Mouse (Mus musculus) cerebellum, adult 11 months (tissue): ENCODE data around the gene Glb1.
"Not testable (repeated sequence)": the region's sequence is repeated elsewhere in the genome, so short reads cannot be mapped to it uniquely, and the experiment has no call there.

Experiments
- DNase-seq: peaks from one replicate; pipeline ENCODE4 v3.0.0; 2022

The Glb1 gene

GRCm38 (mm10) chr9:114400949-114401684 is at the start of gene Glb1, which contains the start of gene Tmppe:
TSS of gene Glb1 (plus strand) at chr9:114401076.
TSS of gene Tmppe (plus strand) at chr9:114401105.
- DNase-seq: peak; percentile 66

GRCm38 (mm10) chr9:114367783-114368470 is 32.9 kb upstream of the Glb1 start:
- peak; percentile 33 for DNase-seq

- DNase-seq: no peak
Observed at GRCm38 (mm10) chr9:114368471-114368858, 32.4 kb upstream of the Glb1 start.

GRCm38 (mm10) chr9:114369389-114369788 is 31.5 kb upstream of the Glb1 start:
- DNase-seq: not testable (repeated sequence)

- not testable (repeated sequence) for DNase-seq
Observed at GRCm38 (mm10) chr9:114371717-114372116, 29.2 kb upstream of the Glb1 start.

- no peak for DNase-seq
Observed at GRCm38 (mm10) chr9:114375276-114375962, 25.5 kb upstream of the Glb1 start.

GRCm38 (mm10) chr9:114377168-114377567 is 23.7 kb upstream of the Glb1 start:
- no peak for DNase-seq

GRCm38 (mm10) chr9:114379871-114380270 is 21.0 kb upstream of the Glb1 start:
- DNase-seq: no peak

- DNase-seq: peak; percentile 20
Observed at GRCm38 (mm10) chr9:114380881-114381733, 19.8 kb upstream of the Glb1 start.

- no peak for DNase-seq
Observed at GRCm38 (mm10) chr9:114382936-114383710, 17.8 kb upstream of the Glb1 start.

GRCm38 (mm10) chr9:114384691-114385090 is 16.2 kb upstream of the Glb1 start:
- DNase-seq: no peak

GRCm38 (mm10) chr9:114385160-114385559 is 15.7 kb upstream of the Glb1 start:
- DNase-seq: no peak

- DNase-seq: no peak
Observed at GRCm38 (mm10) chr9:114387086-114387485, 13.8 kb upstream of the Glb1 start.

- DNase-seq: no peak
Observed at GRCm38 (mm10) chr9:114388288-114388687, 12.6 kb upstream of the Glb1 start.

- no peak for DNase-seq
Observed at GRCm38 (mm10) chr9:114388701-114389370, 12.0 kb upstream of the Glb1 start.

GRCm38 (mm10) chr9:114389371-114389904 is 11.4 kb upstream of the Glb1 start:
- DNase-seq: no peak

GRCm38 (mm10) chr9:114389905-114390748 is 10.7 kb upstream of the Glb1 start, which contains the start of gene Crtap:
TSS of gene Crtap (minus strand) at chr9:114390675.
- peak; percentile 40 for DNase-seq

GRCm38 (mm10) chr9:114390749-114391075 is 10.2 kb upstream of the Glb1 start:
- DNase-seq: no peak

- not testable (repeated sequence) for DNase-seq
Observed at GRCm38 (mm10) chr9:114394136-114394535, 6.7 kb upstream of the Glb1 start.

- DNase-seq: no peak
Observed at GRCm38 (mm10) chr9:114394677-114395076, 6.2 kb upstream of the Glb1 start.
